Mouse (Mus musculus) spleen, postnatal 10 days (tissue): ENCODE results near the gene Sap30bp.

ENCODE experiments used
- DNase-seq, 2 experiments: peaks; one replicate each; pipeline ENCODE4 v3.0.0; 2021 to 2022; ENCODE audit warnings: low spot score in 2 of 2

Gene Sap30bp

GRCm38 (mm10) chr11:115933108-115933746, at the start of gene Sap30bp, which contains the start of gene Recql5:
TSS of gene Sap30bp (plus strand) at chr11:115933282.
TSS of gene Recql5 (minus strand) at chr11:115933477.
- peak; percentile 94 to 98 for DNase-seq

- no peak for DNase-seq
Measured at GRCm38 (mm10) chr11:115884361-115884760, 48.7 kb upstream of the Sap30bp start.

- no peak for DNase-seq
Measured at GRCm38 (mm10) chr11:115885281-115885680, 47.8 kb upstream of the Sap30bp start.

DNA sequence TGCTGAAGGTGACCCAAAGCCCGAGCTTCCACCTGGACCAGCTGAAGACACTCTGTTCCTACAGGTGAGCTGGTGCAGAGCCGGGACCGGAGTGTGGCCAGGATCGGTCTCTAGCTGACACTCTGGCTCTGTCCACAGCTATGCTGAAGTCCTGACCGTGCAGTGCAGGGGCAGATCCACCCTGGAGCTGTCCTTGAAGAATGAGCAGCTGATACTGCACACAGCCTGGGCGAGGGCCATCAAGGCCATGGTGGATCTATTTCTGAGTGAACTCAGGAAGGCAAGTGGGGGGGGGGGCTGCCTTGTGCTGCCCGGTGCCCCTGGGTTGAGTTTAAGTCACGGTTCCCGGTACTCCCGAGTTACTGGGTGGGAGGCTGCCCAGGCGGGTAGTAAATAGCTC, 46.6 kb upstream of the Sap30bp start:
- DNase-seq = no peak

DNA sequence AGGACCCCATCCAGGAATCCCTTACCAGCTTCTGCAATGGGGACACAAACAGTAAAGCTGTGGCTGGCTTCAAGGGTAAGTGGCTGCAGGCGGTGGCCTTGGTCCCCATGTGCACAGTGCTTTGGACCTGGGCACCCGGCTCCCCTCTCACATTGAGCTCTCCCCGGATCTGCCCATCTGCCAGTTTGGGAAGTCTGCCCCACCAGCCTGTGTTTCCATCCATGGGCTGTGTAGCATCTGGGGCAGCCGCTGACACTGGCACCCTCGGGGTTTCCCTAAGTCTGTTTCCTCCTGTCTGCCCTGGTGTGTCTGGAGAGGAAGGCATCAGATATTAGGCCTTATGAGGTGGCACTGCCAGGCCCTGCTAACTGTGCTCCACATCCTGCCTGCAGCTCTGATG, 45.1 kb upstream of the Sap30bp start:
- no peak for DNase-seq

- DNase-seq = no peak
Measured at GRCm38 (mm10) chr11:115889159-115889558, 43.9 kb upstream of the Sap30bp start.

- DNase-seq = no peak
Measured at GRCm38 (mm10) chr11:115892213-115892612, 40.9 kb upstream of the Sap30bp start.

- no peak for DNase-seq
Measured at GRCm38 (mm10) chr11:115893071-115893470, 40.0 kb upstream of the Sap30bp start.

DNA sequence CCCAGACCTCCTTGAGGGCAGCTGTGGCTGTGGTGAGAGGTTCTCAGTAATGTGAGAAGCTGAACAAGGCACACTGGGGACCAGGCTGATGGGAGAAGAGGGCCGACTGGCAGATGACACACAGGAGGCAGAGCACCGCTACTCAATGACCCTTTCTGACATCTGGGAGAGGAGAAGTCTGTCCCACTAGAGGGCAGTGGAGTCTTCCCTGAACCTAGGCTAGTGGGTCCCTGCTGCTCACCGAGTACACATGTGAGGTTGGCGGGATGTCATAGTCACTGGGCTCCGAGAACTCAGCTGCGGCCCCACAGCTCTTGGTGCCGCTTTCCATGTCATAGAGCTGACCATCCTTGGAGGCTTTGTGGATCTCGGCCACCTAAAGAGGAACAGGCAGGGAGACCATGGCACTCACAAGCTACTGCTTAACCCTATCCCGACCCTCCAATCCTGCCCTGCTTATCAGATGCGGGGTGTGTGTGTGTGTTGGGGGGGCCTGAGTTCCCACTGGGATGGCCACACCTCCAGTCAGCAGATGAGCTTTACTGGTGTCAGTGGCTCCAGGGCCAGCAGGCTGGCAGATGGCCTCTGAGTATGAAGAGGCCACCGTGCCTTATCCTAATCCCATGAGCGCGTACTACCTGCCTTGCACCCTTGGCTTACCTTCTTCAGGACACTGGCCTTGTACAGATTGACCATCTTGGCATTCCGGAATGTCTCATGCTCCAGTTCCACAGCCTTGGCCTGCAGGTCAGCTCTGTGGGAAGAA, 38.1 kb upstream of the Sap30bp start:
- peak in 1 of 2 experiments; percentile 44 for DNase-seq

GRCm38 (mm10) chr11:115898446-115898845, 34.6 kb upstream of the Sap30bp start:
- DNase-seq = peak in 1 of 2 experiments; percentile 44

DNA sequence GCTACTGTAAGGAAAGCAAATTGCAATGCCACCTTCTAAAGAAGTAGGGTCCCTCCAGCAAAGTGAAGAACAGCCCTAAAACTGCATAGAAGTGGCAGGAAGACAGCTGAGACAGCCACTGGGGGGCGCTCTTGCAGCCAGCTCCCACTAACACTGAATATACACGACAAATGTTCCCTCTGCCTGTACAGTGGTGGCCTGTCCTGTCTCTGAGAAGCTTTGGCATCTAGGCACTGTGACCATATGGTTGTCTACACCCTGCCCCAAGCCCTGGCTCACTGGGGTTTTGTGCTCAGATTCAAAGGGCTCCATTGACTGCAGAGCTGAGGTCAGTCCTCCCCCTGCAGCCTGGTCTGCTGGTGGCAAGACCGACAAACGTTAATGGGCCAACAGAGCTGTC, 34.2 kb upstream of the Sap30bp start:
- DNase-seq = peak; percentile 83 to 91

DNA sequence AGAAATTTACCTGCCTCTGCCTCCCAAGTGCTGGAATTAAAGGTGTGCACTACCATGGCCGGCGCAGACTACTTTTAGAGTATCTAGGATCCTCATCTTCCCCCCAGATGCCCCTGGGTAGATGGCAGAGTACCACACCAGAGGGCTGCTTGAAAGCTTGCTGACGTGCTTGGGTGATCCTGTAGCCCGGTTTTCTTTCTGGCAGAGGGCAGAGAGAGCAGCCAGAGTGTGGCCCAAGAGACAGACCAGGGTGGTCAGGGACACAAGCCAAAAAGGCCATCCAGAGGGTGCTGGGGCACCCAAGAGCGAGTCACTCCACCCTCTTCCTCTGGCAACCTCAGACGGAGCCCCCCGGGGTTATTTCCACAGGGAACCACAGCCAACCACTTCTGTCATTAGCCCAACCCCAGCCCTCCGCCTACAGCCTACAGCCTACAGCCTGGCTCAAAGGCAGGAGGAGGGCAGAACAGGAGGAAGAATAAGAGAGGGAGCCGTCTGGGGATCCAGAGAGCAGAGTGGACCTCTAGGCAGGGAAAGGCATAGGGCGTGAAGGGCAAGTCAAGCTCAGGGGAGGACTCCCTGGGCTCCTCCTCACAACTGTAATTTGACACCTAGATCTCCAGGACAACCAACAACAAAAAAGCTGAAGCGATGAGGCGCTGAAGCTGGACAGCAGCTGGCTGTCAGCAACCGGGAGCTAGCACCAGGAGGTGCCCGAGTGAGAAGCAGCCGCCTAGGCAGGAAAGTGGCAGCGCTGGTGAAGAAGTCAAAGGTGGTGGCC, 33.4 kb upstream of the Sap30bp start, which contains the start of gene Smim5:
TSS of gene Smim5 (plus strand) at position 481 of the 781 bp plus-strand sequence.
- DNase-seq = peak; percentile 69 to 78

DNA sequence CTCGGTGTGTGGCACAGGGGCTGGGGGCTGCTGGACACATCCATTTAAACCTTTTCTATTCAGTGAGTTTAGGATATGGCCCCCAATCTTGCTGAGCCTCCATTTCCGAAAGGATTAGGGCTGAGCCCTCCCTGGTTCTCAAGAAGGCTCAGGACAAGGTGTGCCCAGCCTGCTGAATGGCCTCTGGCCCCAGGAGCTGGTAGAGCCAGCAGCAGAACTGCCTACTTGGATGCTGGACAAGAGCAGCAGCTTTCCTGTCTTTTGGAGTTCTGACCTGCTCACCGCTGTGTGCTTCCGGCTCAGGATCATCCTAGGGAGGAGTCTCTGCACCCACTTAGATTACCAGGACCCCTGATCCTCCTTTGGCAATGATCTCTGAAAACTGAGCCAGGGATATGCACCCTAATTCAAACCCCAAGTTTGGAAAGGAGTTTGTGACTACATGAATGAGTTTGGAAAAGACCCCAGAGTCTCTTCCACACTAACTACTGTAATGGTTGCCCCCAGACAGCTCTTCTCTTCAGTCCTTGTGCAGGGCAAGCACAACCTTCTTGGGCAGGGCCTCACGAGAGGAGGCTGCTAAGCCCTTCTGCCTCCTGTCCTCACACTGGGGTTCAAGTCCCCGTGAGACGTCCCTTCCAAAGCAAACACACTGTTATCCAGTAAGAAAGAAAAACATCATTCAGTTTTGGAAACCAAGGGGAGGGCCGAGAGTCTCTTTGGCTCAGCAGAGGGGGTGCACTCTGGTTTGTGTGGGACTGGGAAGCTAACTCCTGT, 32.3 kb upstream of the Sap30bp start:
- DNase-seq = peak in 1 of 2 experiments; percentile 69

DNA sequence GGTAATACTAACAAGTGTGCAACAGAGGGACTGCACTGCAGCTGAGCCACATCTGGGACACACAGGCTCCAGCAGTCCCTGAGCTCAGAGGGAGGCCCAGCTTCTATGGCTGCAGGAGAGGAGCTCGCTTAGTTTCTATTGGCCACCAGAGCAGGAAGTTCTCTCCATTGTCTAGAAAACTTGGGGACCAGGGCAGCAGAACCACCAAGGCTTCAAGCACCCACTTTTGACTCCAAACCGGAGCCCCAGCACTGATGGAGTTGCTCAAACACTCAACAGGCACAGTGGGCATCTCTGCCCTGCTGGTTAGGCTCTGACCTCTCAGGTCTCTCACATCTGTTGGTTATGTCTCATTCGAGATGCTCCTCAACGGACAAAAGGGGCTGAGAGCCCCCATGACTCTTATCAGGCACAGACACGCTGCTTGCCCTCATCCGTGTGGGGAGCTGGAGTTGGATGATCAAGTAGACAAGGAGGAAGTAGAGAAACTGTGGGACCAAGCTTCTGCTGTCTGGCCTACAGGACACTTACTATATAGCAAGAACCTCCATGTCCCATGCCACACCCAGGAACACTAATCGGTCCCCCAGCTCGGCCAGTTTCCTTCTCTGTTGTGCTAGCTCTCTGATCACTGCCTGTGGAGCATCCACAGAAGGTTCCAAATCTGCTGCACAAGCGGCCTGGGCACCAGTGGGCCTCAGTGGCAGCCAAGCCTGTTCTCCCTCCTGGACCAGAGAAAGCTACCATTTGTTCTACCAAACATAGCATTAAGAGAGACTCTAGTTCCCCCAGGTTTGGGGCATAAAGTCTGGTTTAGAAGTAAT, 31.5 kb upstream of the Sap30bp start:
- peak; percentile 61 to 72 for DNase-seq

DNA sequence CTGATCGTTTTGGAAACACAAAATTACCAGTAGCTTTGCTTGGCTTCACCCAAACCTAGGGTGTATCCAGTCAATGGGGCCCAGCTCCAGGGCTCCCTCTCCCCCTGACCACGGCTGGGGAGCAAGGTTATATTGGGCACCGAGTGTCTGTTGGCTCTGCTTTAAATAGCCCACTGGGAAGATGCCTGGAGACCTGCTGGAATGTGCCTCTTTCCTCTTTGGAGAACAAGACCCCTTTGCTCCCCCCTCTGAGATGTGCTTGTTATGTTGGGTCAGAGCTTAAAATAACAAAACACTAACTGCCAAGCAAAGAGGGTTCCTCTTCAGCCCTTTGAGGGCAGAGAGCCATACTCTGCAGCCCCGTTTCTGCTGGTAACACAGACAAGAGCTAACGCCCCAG, 30.9 kb upstream of the Sap30bp start:
- peak in 1 of 2 experiments; percentile 48 for DNase-seq

DNA sequence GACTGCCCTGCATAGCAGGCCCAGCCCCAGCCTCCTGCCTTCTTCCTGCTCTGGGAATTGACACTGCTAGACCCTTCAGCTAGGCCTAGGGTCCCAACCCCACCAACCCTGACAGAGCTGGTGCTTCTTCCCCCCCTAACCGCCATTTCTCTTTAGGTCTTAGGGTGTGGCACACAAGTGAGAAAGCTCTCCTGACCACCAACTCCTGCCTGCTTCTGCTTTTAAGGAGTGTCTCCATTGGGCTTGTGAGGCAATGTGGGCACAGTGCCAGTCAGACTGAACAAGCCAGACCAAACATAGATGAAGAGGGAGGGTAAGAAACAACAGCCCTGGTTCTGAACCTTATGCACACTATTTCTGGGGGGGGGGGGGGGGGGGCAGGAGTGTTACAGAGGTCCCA, 30.3 kb upstream of the Sap30bp start:
- peak in 1 of 2 experiments; percentile 85 for DNase-seq

- peak; percentile 71 to 79 for DNase-seq
Measured at GRCm38 (mm10) chr11:115903384-115904230, 29.5 kb upstream of the Sap30bp start.

DNA sequence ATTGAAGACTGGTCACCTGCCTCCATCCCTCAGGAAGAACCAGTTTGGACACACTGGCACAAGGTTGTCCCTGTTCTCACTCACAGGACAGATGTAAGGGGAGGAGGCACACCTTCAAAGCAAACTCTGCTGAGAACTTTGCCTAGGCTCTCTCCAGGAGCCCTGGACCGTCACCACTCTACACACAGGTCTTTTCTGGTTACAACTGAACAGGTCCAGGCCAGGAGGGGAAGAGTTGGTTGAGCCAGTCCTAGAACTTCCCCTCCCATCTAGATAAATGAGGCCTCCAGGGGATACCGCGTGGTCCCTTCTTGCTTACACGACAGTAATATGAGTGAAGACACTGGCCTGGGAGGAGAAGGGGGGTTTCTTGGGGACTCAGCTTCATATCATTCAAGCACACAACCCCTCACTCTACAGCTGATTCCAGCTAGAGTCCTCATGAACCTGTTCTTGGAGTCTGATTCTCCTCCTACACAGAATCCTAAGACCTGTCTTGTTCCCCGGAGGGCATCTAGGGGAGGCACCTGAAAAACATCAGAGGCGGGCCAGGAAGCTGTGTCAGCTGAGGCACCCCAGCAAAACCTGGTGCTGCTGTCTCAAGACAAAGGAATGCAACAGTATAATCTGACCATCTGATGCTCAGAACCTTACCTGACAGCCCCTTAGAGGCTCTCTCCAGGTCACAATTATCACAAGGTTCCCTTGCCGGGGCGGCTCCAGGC, 28.7 kb upstream of the Sap30bp start:
- peak in 1 of 2 experiments; percentile 58 for DNase-seq
